8 mouse cellular contexts compared by ENCODE assay signal in the genomic region with DNA sequence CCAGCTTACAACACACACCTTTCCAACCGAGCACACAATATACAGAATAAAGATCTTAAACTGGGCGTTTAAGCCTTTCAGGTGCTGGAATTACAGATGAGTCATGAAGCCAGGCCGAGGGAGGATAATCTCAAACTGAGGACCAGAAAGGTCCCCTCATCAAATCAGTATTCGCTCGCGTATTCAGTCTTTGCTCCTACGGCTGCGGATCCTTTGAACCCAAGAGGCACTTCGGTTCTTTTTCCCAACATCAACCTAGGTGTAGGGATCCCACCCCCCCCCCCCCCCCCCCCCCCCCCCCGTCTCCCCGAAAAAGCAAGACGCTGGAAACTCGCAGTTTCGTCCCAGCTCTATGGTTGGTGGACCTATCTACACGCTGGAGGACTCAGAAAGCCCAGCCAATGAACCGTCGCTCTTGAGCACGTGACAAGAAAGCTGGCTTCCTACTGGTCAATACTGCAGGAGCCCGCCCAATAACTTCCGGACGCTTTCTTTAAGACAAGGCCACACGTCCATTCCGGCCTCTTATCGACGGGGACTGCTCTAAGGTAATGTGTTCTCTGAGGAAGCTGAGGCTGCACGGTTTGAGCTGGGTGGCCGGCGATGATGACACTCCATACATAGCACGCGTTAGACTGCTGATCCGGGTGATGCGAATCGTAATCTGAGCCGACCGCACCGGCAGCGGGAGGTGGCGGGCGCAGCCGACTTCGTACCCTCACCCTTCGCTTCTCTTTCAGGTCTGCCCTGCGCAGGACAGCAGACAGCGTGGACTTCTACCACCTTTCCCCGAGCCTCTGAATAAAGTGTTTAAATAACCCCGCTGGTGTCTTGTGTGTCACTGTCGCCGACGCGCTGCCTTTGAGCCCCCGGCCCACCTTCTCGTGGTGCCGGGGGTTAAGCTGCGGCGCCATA. TPM values are rescaled to one million over a fixed set of nuclear protein-coding genes. Genes with fewer than 3 reads are reported as not detected.
DNase-seq lines count a peak whose midpoint lies in the region; ATAC-seq lines count a peak whose summit lies in the region.

No protein-coding gene starts in this region.

- H3K4me2 ChIP-seq in hindbrain, embryonic 14.5 days (replicated peaks) = peak overlapping the region; percentile 92

- peak; percentile 99 for DNase-seq in R1 (ENCODE audit: low read depth, low spot score)
- DNase-seq in cerebellum, postnatal 25 days = peak; percentile 93 to 94
- peak; percentile 90 to 95 for DNase-seq in frontal cortex, postnatal 25 days (ENCODE audit: low spot score in 2 of 2)
- peak; percentile 97 for DNase-seq in hindbrain, embryonic 14.5 days (ENCODE audit: low spot score)
- DNase-seq in layer of hippocampus, postnatal 36 days = peak; percentile 89 to 90
- peak; percentile 99 for DNase-seq in lung, postnatal 36 days
- DNase-seq in retina, postnatal 1 day = peak; percentile 100
- DNase-seq in urinary bladder, adult 18-20 months (ENCODE audit: low spot score in 2 of 2) = peak; percentile 75 to 93

- no peaks in the 10 kb centered on the region; the same call in 1 of the 2 replicates for H3K36me3 ChIP-seq in hindbrain, embryonic 14.5 days (replicated peaks; ENCODE audit: control insufficient read depth, insufficient read depth)

- H3K4me1 ChIP-seq in hindbrain, embryonic 14.5 days (replicated peaks; ENCODE audit: control insufficient read depth, insufficient read depth, low read length) = peaks cover 10% of the 10 kb centered on the region; the same call in 1 of the 2 replicates

- peak overlapping the region; percentile 100 for H3K9ac ChIP-seq in hindbrain, embryonic 14.5 days

- WGBS in hindbrain, embryonic 14.5 days = under 1% methylated on average over 52 of the region's 55 CpGs

- peak overlapping the region; percentile 92 for H3K4me3 ChIP-seq in hindbrain, embryonic 14.5 days (replicated peaks; ENCODE audit: low read length)

- no peaks in the 10 kb centered on the region for H3K9me3 ChIP-seq in hindbrain, embryonic 14.5 days (ENCODE audit: control insufficient read depth, low read length)

- ATAC-seq in hindbrain, embryonic 14.5 days (ENCODE audit: low FRiP score) = peak; percentile 99

- peak overlapping the region; percentile 98 for H3K27ac ChIP-seq in hindbrain, embryonic 14.5 days

- no peaks in the 10 kb centered on the region for H3K27me3 ChIP-seq in hindbrain, embryonic 14.5 days (ENCODE audit: control insufficient read depth, insufficient read depth, low read length)

RNA-seq across cellular contexts. Expression of a gene that starts 13.0 kb away (rescaled TPM):
- 5.0 and 7.2 TPM in 2 replicates for polyA plus RNA-seq in hindbrain, embryonic 14.5 days (2014; fragmentation: Nextera tagmentation; extraction: Ambion mirVana)
- 10 to 100 TPM in 1 of 2 experiments, 1 to 10 TPM in 1; 9.5 to 10.5 TPM for total RNA-seq in layer of hippocampus, postnatal 36 days (2021)

Comparison
In these comparisons a context has a peak if more than half of its experiments do, and no peak if none do; other contexts are left out.
1. Peak in every context shown above with its lines: DNase-seq, ATAC-seq, H3K4me3 ChIP-seq and H3K27ac ChIP-seq.